Mouse (Mus musculus): ENCODE results near the gene Sf3b4.

- TF ChIP-seq CTCF (IDR thresholded peaks at IDR 0.05; ENCODE audit: extremely low read depth, insufficient read depth, low read length) (no peak), POLR2A (IDR thresholded peaks at IDR 0.05; ENCODE audit: extremely low read depth, insufficient read depth, low read length) (no peak)
These were observed 37.1 kb downstream of the Sf3b4 start for GRCm38 (mm10) chr3:96209242-96209641.

Data from cortical plate, adult 2 months (tissue).